Mouse (Mus musculus) limb, embryonic 11.5 days (tissue): ENCODE data around the gene Lrrc8b. TPM values are rescaled to one million over a fixed set of nuclear protein-coding genes. Genes with fewer than 3 reads are reported as not detected.

Experiments used
- ATAC-seq: fragments of 200-750 bp; cut with Nextera tagmentation; 2 replicates; pipeline ENCODE4 v1.8.0; 2017; ENCODE audit warnings: low read depth; ENCODE audit not compliant: insufficient number of reproducible peaks, low FRiP score, low TSS enrichment
- DNase-seq: peaks from one replicate; pipeline ENCODE4 v3.0.0-alpha.2; 2015; ENCODE audit warnings: low spot score
- H3K27ac ChIP-seq: fragments of 300-500 bp; sonication (generic); replicated peaks from 2 replicates; pipeline ENCODE4 v1.5.1; 2014; ENCODE audit warnings: low read depth, mild to moderate bottlenecking, low read length
- H3K27me3 ChIP-seq: fragments of 300-500 bp; sonication (generic); 2 replicates; pipeline ENCODE4 v1.6.1; 2014; ENCODE audit warnings: mild to moderate bottlenecking, low read length, mixed read lengths; ENCODE audit not compliant: control insufficient read depth, insufficient read depth
- H3K36me3 ChIP-seq: fragments of 300-500 bp; sonication (generic); 2 replicates; pipeline ENCODE4 v1.6.1; 2014; ENCODE audit warnings: mild to moderate bottlenecking, low read length, moderate library complexity, mixed read lengths; ENCODE audit not compliant: control insufficient read depth, insufficient read depth
- H3K4me1 ChIP-seq: fragments of 300-500 bp; sonication (generic); 2 replicates; pipeline ENCODE4 v1.6.1; 2014; ENCODE audit warnings: low read length, mixed read lengths; ENCODE audit not compliant: control insufficient read depth, insufficient read depth
- H3K4me2 ChIP-seq: fragments of 300-500 bp; sonication (generic); 2 replicates; pipeline ENCODE4 v1.6.1; 2014; ENCODE audit warnings: low read depth, mild to moderate bottlenecking, moderate library complexity; ENCODE audit not compliant: severe bottlenecking
- H3K4me3 ChIP-seq: fragments of 300-500 bp; sonication (generic); 2 replicates; pipeline ENCODE4 v1.5.1; 2014; ENCODE audit warnings: low read depth, low read length
- H3K9ac ChIP-seq: fragments of 300-500 bp; sonication (generic); 2 replicates; pipeline ENCODE4 v1.6.1; 2014; ENCODE audit warnings: mild to moderate bottlenecking, low read length
- H3K9me3 ChIP-seq: fragments of 300-500 bp; sonication (generic); 2 replicates; pipeline ENCODE4 v1.6.1; 2016; ENCODE audit warnings: low read length; ENCODE audit not compliant: control insufficient read depth
- WGBS: fragments of 180-500 bp; shearing (Covaris S2); extraction: QIAGEN DNeasy Blood & Tissue Kit; methylation state at CpG from one replicate; pipeline ENCODE4 v1.1.7; 2014; 5-methylcytosine and 5-hydroxymethylcytosine counted together
- polyA plus RNA-seq: library from polyadenylated mRNA; unstranded; fragments of >200 nt; fragmentation: Nextera tagmentation; extraction: Ambion mirVana; gene quantifications from 2 replicates; pipeline ENCODE4 v1.2.1, GENCODE M21; 2014

Lrrc8b gene
- polyA plus RNA-seq, 1 experiment from 2014 or later: 6.2 TPM

DNA sequence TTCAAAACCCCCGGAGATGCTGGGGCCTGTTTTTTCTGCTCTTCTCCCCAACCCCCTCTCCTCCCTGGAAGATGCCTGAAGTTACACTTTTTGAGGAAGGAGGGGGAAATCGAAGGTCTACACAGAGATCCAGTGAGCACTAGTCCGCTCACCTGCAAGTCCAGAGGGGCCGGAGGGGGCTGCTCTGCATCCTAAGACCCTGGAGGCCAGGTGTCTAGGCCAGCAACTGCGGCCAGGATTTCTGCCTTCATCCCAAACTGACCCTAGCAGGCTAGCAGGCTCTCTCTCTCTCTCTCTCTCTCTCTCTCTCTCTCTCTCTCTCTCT, 104.4 kb downstream of the Lrrc8b start:
- H3K4me3 ChIP-seq: peak overlapping the region; percentile 74
- H3K27me3 ChIP-seq: no peaks in the 10 kb centered on the region
- peak overlapping the region; percentile 93 for H3K4me2 ChIP-seq
- DNase-seq: no peak
- no peak overlapping the region for H3K27ac ChIP-seq
- ATAC-seq: no peak
- H3K4me1 ChIP-seq: peaks cover 10% of the 10 kb centered on the region
- no peaks in the 10 kb centered on the region for H3K9me3 ChIP-seq
- no peaks in the 10 kb centered on the region for H3K36me3 ChIP-seq
- peak overlapping the region; percentile 81 for H3K9ac ChIP-seq
- 3% methylated on average over 5 of the region's 5 CpGs for WGBS

GRCm38 (mm10) chr5:105520442-105520965, 104.9 kb downstream of the Lrrc8b start:
- DNase-seq (no peak), ATAC-seq (no peak)
- H3K36me3 ChIP-seq: no peaks in the 10 kb centered on the region
- 72% methylated on average over 9 of the region's 9 CpGs for WGBS
- no peak overlapping the region for H3K27ac ChIP-seq
- H3K9ac ChIP-seq: peak overlapping the region; percentile 81; the same call in 1 of the 2 replicates
- H3K4me1 ChIP-seq: peaks cover 6% of the 10 kb centered on the region; the same call in 1 of the 2 replicates
- H3K4me3 ChIP-seq: peak overlapping the region; percentile 74
- no peaks in the 10 kb centered on the region for H3K27me3 ChIP-seq
- no peaks in the 10 kb centered on the region for H3K9me3 ChIP-seq
- H3K4me2 ChIP-seq: peak overlapping the region; percentile 93

DNA sequence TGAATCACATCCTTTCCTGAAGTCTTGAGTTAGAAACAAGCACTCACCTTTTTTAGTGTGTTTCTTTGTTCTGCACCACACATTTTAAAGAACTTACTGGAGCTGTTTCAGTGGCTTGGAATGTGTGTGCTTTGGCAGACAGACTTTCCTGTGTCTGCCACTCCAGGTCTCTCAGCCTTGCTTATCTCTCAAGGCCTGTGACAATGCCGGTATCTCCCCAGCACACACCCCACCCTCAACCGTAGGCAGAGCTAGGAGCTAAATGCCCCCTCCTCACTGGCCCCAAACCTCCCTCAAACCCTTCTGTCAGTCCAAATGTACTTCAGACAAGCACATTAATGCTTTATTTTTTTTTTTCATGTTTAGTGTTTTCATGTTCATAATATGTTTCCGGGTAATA, 107.9 kb downstream of the Lrrc8b start:
- no peaks in the 10 kb centered on the region for H3K36me3 ChIP-seq
- DNase-seq (no peak), ATAC-seq (no peak)
- H3K4me2 ChIP-seq: no peak overlapping the region
- H3K4me3 ChIP-seq: no peak overlapping the region
- no peaks in the 10 kb centered on the region for H3K4me1 ChIP-seq
- WGBS: 83% methylated on average over 3 of the region's 3 CpGs
- H3K27ac ChIP-seq: no peak overlapping the region
- H3K9ac ChIP-seq: no peak overlapping the region
- no peaks in the 10 kb centered on the region for H3K9me3 ChIP-seq
- H3K27me3 ChIP-seq: no peaks in the 10 kb centered on the region

DNA sequence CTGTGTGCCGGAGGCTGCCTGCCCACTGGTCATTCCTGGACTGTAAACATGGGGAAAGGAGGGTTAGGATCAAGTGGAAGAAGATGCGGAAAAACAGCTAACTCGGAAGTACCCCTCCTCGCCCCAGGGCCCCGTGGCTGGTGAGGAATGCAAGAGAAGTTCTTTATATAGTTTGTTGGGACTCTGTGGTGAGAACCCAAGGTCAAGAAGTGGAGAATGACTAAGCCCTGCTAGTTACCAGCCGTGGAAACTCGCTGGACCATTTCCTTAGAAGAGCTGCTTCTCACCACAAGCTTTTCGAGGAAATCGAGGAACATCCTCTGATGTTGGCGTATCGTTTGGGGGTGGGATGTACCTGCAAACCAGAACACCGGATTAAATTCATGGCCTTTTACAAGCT, 109.4 kb downstream of the Lrrc8b start:
- ATAC-seq (no peak), DNase-seq (no peak)
- no peaks in the 10 kb centered on the region for H3K27me3 ChIP-seq
- H3K4me1 ChIP-seq: no peaks in the 10 kb centered on the region
- no peak overlapping the region for H3K9ac ChIP-seq
- no peaks in the 10 kb centered on the region for H3K9me3 ChIP-seq
- 94% methylated on average over 12 of the region's 12 CpGs for WGBS
- H3K27ac ChIP-seq: no peak overlapping the region
- H3K4me3 ChIP-seq: no peak overlapping the region
- H3K4me2 ChIP-seq: no peak overlapping the region
- no peaks in the 10 kb centered on the region for H3K36me3 ChIP-seq

DNA sequence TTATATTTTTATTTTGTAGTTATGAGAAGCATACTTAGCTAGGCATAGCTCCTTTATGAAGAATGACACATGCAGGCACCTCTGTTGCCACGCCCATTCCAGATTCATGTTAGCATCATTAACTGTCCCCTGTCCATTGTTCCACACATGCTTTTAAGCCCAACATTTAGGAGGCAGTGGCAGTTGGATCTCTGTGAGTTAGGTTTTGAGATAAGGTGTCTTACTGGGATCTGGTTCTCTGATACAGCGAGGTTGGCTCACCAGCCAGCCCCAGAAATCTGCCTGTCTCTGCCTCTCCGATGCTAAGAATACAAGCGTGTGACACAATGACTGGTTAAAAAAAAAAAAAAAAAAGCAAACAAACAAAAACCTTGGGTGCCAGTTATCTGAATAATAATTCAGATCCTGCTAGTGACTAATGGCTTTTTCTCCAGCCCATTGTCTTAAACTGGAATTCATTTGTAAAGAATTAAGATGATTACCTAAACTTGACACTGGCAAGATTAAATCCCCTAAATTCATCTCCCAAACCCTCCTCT, 110.6 kb downstream of the Lrrc8b start:
- ATAC-seq: no peak
- no peaks in the 10 kb centered on the region for H3K4me1 ChIP-seq
- no peak overlapping the region for H3K9ac ChIP-seq

GRCm38 (mm10) chr5:105526766-105527165, 111.2 kb downstream of the Lrrc8b start:
- H3K4me3 ChIP-seq: no peak overlapping the region
- no peak overlapping the region for H3K9ac ChIP-seq
- no peak overlapping the region for H3K4me2 ChIP-seq
- 90% methylated on average over 9 of the region's 9 CpGs for WGBS
- no peaks in the 10 kb centered on the region for H3K9me3 ChIP-seq
- no peaks in the 10 kb centered on the region for H3K27me3 ChIP-seq
- H3K4me1 ChIP-seq: no peaks in the 10 kb centered on the region
- no peaks in the 10 kb centered on the region for H3K36me3 ChIP-seq
- H3K27ac ChIP-seq: no peak overlapping the region
- ATAC-seq: no peak
- no peak for DNase-seq

More for the DNA sequence above, 110.6 kb downstream of the Lrrc8b start:
- WGBS: 96% methylated on average over 4 of the region's 4 CpGs
- Histone ChIP-seq H3K9me3 (no peaks in the 10 kb centered on the region), H3K4me2 (no peak overlapping the region), H3K36me3 (no peaks in the 10 kb centered on the region), H3K4me3 (no peak overlapping the region), H3K27me3 (no peaks in the 10 kb centered on the region), H3K27ac (no peak overlapping the region)
- DNase-seq: no peak

DNA sequence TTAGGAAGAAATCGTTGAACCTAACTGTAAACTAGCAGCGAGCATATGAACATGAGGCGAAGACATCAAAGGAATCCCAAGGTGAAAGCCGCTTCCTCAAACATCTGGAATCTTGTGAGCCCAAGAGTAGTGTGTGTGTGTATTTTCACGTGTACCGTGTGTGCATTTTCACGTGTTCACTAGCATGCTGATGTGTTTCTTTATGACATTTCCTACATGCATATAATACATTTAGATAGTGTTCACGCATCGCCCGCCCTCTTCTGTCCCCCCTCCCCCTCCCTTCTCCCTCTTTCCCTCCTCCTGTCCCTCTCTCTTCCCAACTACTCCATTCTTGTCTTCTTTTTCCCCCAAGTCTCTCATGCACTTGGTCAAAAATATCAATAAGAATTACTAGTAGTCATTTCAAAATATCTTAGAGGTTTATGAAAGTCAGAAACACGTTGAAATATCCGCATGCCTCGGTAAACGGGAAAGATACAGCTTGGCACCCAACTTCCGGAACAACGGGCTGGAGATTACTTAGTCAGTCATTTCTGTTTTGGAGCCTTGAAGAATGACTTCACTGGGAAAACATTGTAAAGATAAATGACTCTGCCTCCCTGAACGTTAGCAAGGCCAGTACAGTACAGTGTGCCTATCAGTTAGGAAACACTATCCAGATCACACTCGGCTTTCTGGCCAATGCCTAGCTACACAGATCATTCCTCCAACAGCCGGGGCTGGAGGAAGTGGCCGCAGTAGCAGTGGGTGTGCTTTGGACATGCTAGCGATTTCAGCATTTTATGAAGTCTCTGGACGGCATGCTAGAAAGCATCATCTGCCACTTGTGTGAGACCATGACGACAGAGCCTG, 112.1 kb downstream of the Lrrc8b start:
- no peak for ATAC-seq
- 89% methylated on average over 23 of the region's 23 CpGs for WGBS

GRCm38 (mm10) chr5:105530576-105530975, 115.0 kb downstream of the Lrrc8b start:
- Histone ChIP-seq H3K9me3 (no peaks in the 10 kb centered on the region), H3K4me2 (no peak overlapping the region), H3K4me3 (no peak overlapping the region), H3K27me3 (no peaks in the 10 kb centered on the region), H3K36me3 (no peaks in the 10 kb centered on the region), H3K27ac (no peak overlapping the region), H3K4me1 (no peaks in the 10 kb centered on the region), H3K9ac (no peak overlapping the region)
- DNase-seq (no peak), ATAC-seq (no peak)
- WGBS: 88% methylated on average over 6 of the region's 6 CpGs

More for the DNA sequence above, 112.1 kb downstream of the Lrrc8b start:
- Histone ChIP-seq H3K36me3 (no peaks in the 10 kb centered on the region), H3K27ac (no peak overlapping the region), H3K4me2 (no peak overlapping the region), H3K27me3 (no peaks in the 10 kb centered on the region), H3K9me3 (no peaks in the 10 kb centered on the region), H3K4me1 (no peaks in the 10 kb centered on the region), H3K9ac (no peak overlapping the region), H3K4me3 (no peak overlapping the region)
- DNase-seq: no peak
